Mouse (Mus musculus) forebrain, embryonic 13.5 days (tissue): ENCODE results near the gene Anapc5. TPM values are rescaled to one million over a fixed set of nuclear protein-coding genes. Genes with fewer than 3 reads are reported as not detected.

ENCODE experiments used
- ATAC-seq: fragments of 200-750 bp; cut with Nextera tagmentation; 2 replicates; pipeline ENCODE4 v1.8.0; 2017
- H3K27ac ChIP-seq: fragments of 300-500 bp; sonication (generic); 2 replicates; pipeline ENCODE4 v1.5.1; 2015; ENCODE audit warnings: inconsistent platforms, mild to moderate bottlenecking, moderate library complexity
- H3K27me3 ChIP-seq: fragments of 300-500 bp; sonication (generic); 2 replicates; pipeline ENCODE4 v1.6.1; 2015; ENCODE audit warnings: mild to moderate bottlenecking, inconsistent platforms
- H3K36me3 ChIP-seq: fragments of 300-500 bp; sonication (generic); 2 replicates; pipeline ENCODE4 v1.6.1; 2015; ENCODE audit warnings: mild to moderate bottlenecking, inconsistent platforms; ENCODE audit not compliant: poor library complexity, severe bottlenecking
- H3K4me1 ChIP-seq: fragments of 300-500 bp; sonication (generic); 2 replicates; pipeline ENCODE4 v1.6.1; 2015; ENCODE audit warnings: inconsistent platforms
- H3K4me2 ChIP-seq: fragments of 300-500 bp; sonication (generic); 2 replicates; pipeline ENCODE4 v1.6.1; 2015; ENCODE audit warnings: inconsistent platforms, mild to moderate bottlenecking, moderate library complexity
- H3K4me3 ChIP-seq: fragments of 300-500 bp; sonication (generic); 2 replicates; pipeline ENCODE4 v1.5.1; 2015; ENCODE audit warnings: mild to moderate bottlenecking, inconsistent platforms
- H3K9ac ChIP-seq: fragments of 300-500 bp; sonication (generic); 2 replicates; pipeline ENCODE4 v1.6.1; 2015; ENCODE audit warnings: mild to moderate bottlenecking, inconsistent platforms
- H3K9me3 ChIP-seq: fragments of 300-500 bp; sonication (generic); replicated peaks from 2 replicates; pipeline ENCODE4 v1.6.1; 2016; ENCODE audit warnings: inconsistent platforms
- whole genome bisulfite sequencing: fragments of 180-500 bp; shearing (Covaris S2); methylation state at CpG from one replicate; pipeline ENCODE4 v1.1.7; 2015; 5-methylcytosine and 5-hydroxymethylcytosine counted together
- polyA plus RNA-seq: library from polyadenylated mRNA; unstranded; fragments of >200 nt; fragmentation: Nextera tagmentation; extraction: Ambion mirVana; gene quantifications from 2 replicates; pipeline ENCODE4 v1.2.1, GENCODE M21; 2015

Gene Anapc5
- polyA plus RNA-seq, 1 experiment from 2014 or later, result 552 TPM

- Histone ChIP-seq H3K4me3 (no peak overlapping the region), H3K9ac (no peak overlapping the region), H3K27me3 (no peaks in the 10 kb centered on the region), H3K4me1 (peaks cover 11% of the 10 kb centered on the region), H3K27ac (no peak overlapping the region), H3K9me3 (no peaks in the 10 kb centered on the region), H3K4me2 (no peak overlapping the region), H3K36me3 (0 out of 2 replicates have a peak, but pooled peaks cover 5% of the 10 kb centered on the region)
- 82% methylated on average over 28 of the region's 28 CpGs for WGBS
- ATAC-seq, result no peak
These were observed 46.2 kb downstream of the Anapc5 start for GRCm38 (mm10) chr5:122774743-122775611.

GRCm38 (mm10) chr5:122773756-122774155 is 47.4 kb downstream of the Anapc5 start:
- 77% methylated on average over 11 of the region's 11 CpGs for WGBS
- no peaks in the 10 kb centered on the region for H3K9me3 ChIP-seq
- no peak for ATAC-seq
- peaks cover 10% of the 10 kb centered on the region for H3K36me3 ChIP-seq
- H3K4me2 ChIP-seq, result no peak overlapping the region
- H3K27ac ChIP-seq, result no peak overlapping the region
- no peak overlapping the region for H3K9ac ChIP-seq
- H3K27me3 ChIP-seq, result no peaks in the 10 kb centered on the region
- no peak overlapping the region for H3K4me3 ChIP-seq
- peaks cover 10% of the 10 kb centered on the region for H3K4me1 ChIP-seq

GRCm38 (mm10) chr5:122771428-122771827 is 49.7 kb downstream of the Anapc5 start:
- Histone ChIP-seq H3K9me3 (no peaks in the 10 kb centered on the region), H3K9ac (no peak overlapping the region), H3K4me1 (no peaks in the 10 kb centered on the region), H3K27ac (no peak overlapping the region), H3K4me3 (no peak overlapping the region), H3K4me2 (no peak overlapping the region), H3K36me3 (peaks cover 10% of the 10 kb centered on the region), H3K27me3 (no peaks in the 10 kb centered on the region)
- WGBS, result 89% methylated on average over 9 of the region's 9 CpGs
- ATAC-seq, result no peak

GRCm38 (mm10) chr5:122770806-122771261 is 50.3 kb downstream of the Anapc5 start:
- 88% methylated on average over 9 of the region's 10 CpGs for WGBS
- ATAC-seq, result no peak
- Histone ChIP-seq H3K4me1 (no peaks in the 10 kb centered on the region), H3K27ac (no peak overlapping the region), H3K4me3 (no peak overlapping the region), H3K4me2 (no peak overlapping the region), H3K9me3 (no peaks in the 10 kb centered on the region), H3K27me3 (no peaks in the 10 kb centered on the region), H3K36me3 (peaks cover 10% of the 10 kb centered on the region), H3K9ac (no peak overlapping the region)

- H3K9ac ChIP-seq, result no peak overlapping the region
- H3K36me3 ChIP-seq, result peaks cover 10% of the 10 kb centered on the region
- no peaks in the 10 kb centered on the region for H3K4me1 ChIP-seq
- H3K27me3 ChIP-seq, result no peaks in the 10 kb centered on the region
- 89% methylated on average over 7 of the region's 7 CpGs for WGBS
- ATAC-seq, result no peak
- H3K27ac ChIP-seq, result no peak overlapping the region
- H3K4me2 ChIP-seq, result no peak overlapping the region
- no peak overlapping the region for H3K4me3 ChIP-seq
- no peaks in the 10 kb centered on the region for H3K9me3 ChIP-seq
These were observed 50.8 kb downstream of the Anapc5 start for GRCm38 (mm10) chr5:122770304-122770703.

GRCm38 (mm10) chr5:122769101-122769568 is 52.0 kb downstream of the Anapc5 start:
- no peak for ATAC-seq
- WGBS, result 89% methylated on average over 15 of the region's 15 CpGs

GRCm38 (mm10) chr5:122767283-122767682 is 53.9 kb downstream of the Anapc5 start:
- Histone ChIP-seq H3K27me3 (no peaks in the 10 kb centered on the region), H3K9me3 (no peaks in the 10 kb centered on the region), H3K9ac (no peak overlapping the region), H3K4me1 (no peaks in the 10 kb centered on the region), H3K27ac (no peak overlapping the region), H3K36me3 (peaks cover 21% of the 10 kb centered on the region), H3K4me3 (no peak overlapping the region), H3K4me2 (no peak overlapping the region)
- no peak for ATAC-seq
- WGBS, result 83% methylated on average over 11 of the region's 11 CpGs

More at GRCm38 (mm10) chr5:122769101-122769568, 52.0 kb downstream of the Anapc5 start:
- Histone ChIP-seq H3K9ac (no peak overlapping the region), H3K4me1 (no peaks in the 10 kb centered on the region), H3K27ac (no peak overlapping the region), H3K36me3 (peaks cover 10% of the 10 kb centered on the region), H3K27me3 (no peaks in the 10 kb centered on the region), H3K4me3 (no peak overlapping the region), H3K9me3 (no peaks in the 10 kb centered on the region), H3K4me2 (no peak overlapping the region)

GRCm38 (mm10) chr5:122764032-122764464 is 57.1 kb downstream of the Anapc5 start:
- Histone ChIP-seq H3K27ac (no peak overlapping the region), H3K4me2 (no peak overlapping the region), H3K4me3 (no peak overlapping the region), H3K9ac (no peak overlapping the region), H3K27me3 (no peaks in the 10 kb centered on the region), H3K9me3 (no peaks in the 10 kb centered on the region), H3K36me3 (peaks cover 24% of the 10 kb centered on the region), H3K4me1 (no peaks in the 10 kb centered on the region)
- no peak for ATAC-seq
- 57% methylated on average over 10 of the region's 10 CpGs for WGBS

GRCm38 (mm10) chr5:122763271-122764031 is 57.7 kb downstream of the Anapc5 start:
- Histone ChIP-seq H3K4me3 (no peak overlapping the region), H3K9me3 (no peaks in the 10 kb centered on the region), H3K27me3 (no peaks in the 10 kb centered on the region), H3K4me1 (no peaks in the 10 kb centered on the region), H3K4me2 (no peak overlapping the region), H3K9ac (no peak overlapping the region), H3K27ac (no peak overlapping the region), H3K36me3 (peaks cover 28% of the 10 kb centered on the region)
- no peak for ATAC-seq
- WGBS, result 88% methylated on average over 29 of the region's 29 CpGs

GRCm38 (mm10) chr5:122756680-122757079 is 64.5 kb downstream of the Anapc5 start:
- Histone ChIP-seq H3K4me3 (no peak overlapping the region), H3K9me3 (no peaks in the 10 kb centered on the region), H3K4me1 (no peaks in the 10 kb centered on the region), H3K27me3 (no peaks in the 10 kb centered on the region), H3K9ac (no peak overlapping the region), H3K27ac (no peak overlapping the region), H3K4me2 (no peak overlapping the region), H3K36me3 (peaks cover 56% of the 10 kb centered on the region)
- ATAC-seq, result no peak
- 90% methylated on average over 7 of the region's 7 CpGs for WGBS

- H3K4me3 ChIP-seq, result no peak overlapping the region
- H3K4me1 ChIP-seq, result no peaks in the 10 kb centered on the region
- H3K9ac ChIP-seq, result no peak overlapping the region
- no peak overlapping the region for H3K4me2 ChIP-seq
- no peaks in the 10 kb centered on the region for H3K9me3 ChIP-seq
- ATAC-seq, result no peak
- H3K36me3 ChIP-seq, result peaks cover 61% of the 10 kb centered on the region
- H3K27me3 ChIP-seq, result no peaks in the 10 kb centered on the region
- H3K27ac ChIP-seq, result no peak overlapping the region
- WGBS, result 68% methylated on average over 6 of the region's 6 CpGs
These were observed 65.0 kb downstream of the Anapc5 start for GRCm38 (mm10) chr5:122756144-122756543.

- H3K4me1 ChIP-seq, result no peaks in the 10 kb centered on the region
- H3K9me3 ChIP-seq, result no peaks in the 10 kb centered on the region
- no peak overlapping the region for H3K4me2 ChIP-seq
- H3K27me3 ChIP-seq, result no peaks in the 10 kb centered on the region
- no peak overlapping the region for H3K27ac ChIP-seq
- no peak for ATAC-seq
- H3K4me3 ChIP-seq, result no peak overlapping the region
- H3K36me3 ChIP-seq, result peaks cover 64% of the 10 kb centered on the region
- H3K9ac ChIP-seq, result no peak overlapping the region
- 98% methylated on average over 4 of the region's 4 CpGs for WGBS
These were observed 65.5 kb downstream of the Anapc5 start for GRCm38 (mm10) chr5:122755620-122756019.
